Mouse (Mus musculus): ENCODE data around the gene Alg9. TPM values are rescaled to one million over a fixed set of nuclear protein-coding genes. Genes with fewer than 3 reads are reported as not detected.

The Alg9 gene
- polyA plus RNA-seq, 1 experiment from 2014 or later, result 41.6 TPM

- ATAC-seq (replicated peaks; ENCODE audit: insufficient number of reproducible peaks, low FRiP score, low TSS enrichment, low read depth), result no peak
- H3K27ac ChIP-seq (replicated peaks; ENCODE audit: low read depth, low read length), result no peak overlapping the region
- 89% methylated on average over 3 of the region's 3 CpGs for WGBS
- no peak overlapping the region for H3K4me3 ChIP-seq (ENCODE audit: low read depth, low read length)
- no peak overlapping the region for H3K9ac ChIP-seq (replicated peaks; ENCODE audit: low read length)
- no peaks in the 10 kb centered on the region for H3K27me3 ChIP-seq (ENCODE audit: control insufficient read depth, insufficient read depth, low read length)
- H3K4me1 ChIP-seq (ENCODE audit: control insufficient read depth, insufficient read depth, low read length), result no peaks in the 10 kb centered on the region
- no peak for DNase-seq (ENCODE audit: low spot score)
- no peaks in the 10 kb centered on the region for H3K9me3 ChIP-seq (replicated peaks; ENCODE audit: control insufficient read depth, low read length)
- peaks cover 3% of the 10 kb centered on the region for H3K36me3 ChIP-seq (replicated peaks; ENCODE audit: control insufficient read depth, insufficient read depth, low read depth, low read length)
- no peak overlapping the region for H3K4me2 ChIP-seq (ENCODE audit: low read depth, low read length)
These were observed 20.4 kb downstream of the Alg9 start for GRCm38 (mm10) chr9:50795266-50795665.

GRCm38 (mm10) chr9:50796776-50797175 lies 22.0 kb downstream of the Alg9 start:
- H3K27ac ChIP-seq (replicated peaks; ENCODE audit: low read depth, low read length), result no peak overlapping the region
- 89% methylated on average over 8 of the region's 8 CpGs for WGBS

GRCm38 (mm10) chr9:50797641-50798040 lies 22.8 kb downstream of the Alg9 start:
- Histone ChIP-seq H3K4me1 (ENCODE audit: control insufficient read depth, insufficient read depth, low read length) (no peaks in the 10 kb centered on the region), H3K27ac (replicated peaks; ENCODE audit: low read depth, low read length) (no peak overlapping the region), H3K9ac (replicated peaks; ENCODE audit: low read length) (no peak overlapping the region), H3K9me3 (replicated peaks; ENCODE audit: control insufficient read depth, low read length) (no peaks in the 10 kb centered on the region), H3K4me3 (ENCODE audit: low read depth, low read length) (no peak overlapping the region), H3K4me2 (ENCODE audit: low read depth, low read length) (no peak overlapping the region), H3K36me3 (replicated peaks; ENCODE audit: control insufficient read depth, insufficient read depth, low read depth, low read length) (peaks cover 2% of the 10 kb centered on the region), H3K27me3 (ENCODE audit: control insufficient read depth, insufficient read depth, low read length) (no peaks in the 10 kb centered on the region)
- no peak for DNase-seq (ENCODE audit: low spot score)
- no peak for ATAC-seq (replicated peaks; ENCODE audit: insufficient number of reproducible peaks, low FRiP score, low TSS enrichment, low read depth)
- WGBS, result 91% methylated on average over 7 of the region's 7 CpGs

More at GRCm38 (mm10) chr9:50796776-50797175, 22.0 kb downstream of the Alg9 start:
- ATAC-seq (replicated peaks; ENCODE audit: insufficient number of reproducible peaks, low FRiP score, low TSS enrichment, low read depth) (no peak), DNase-seq (ENCODE audit: low spot score) (no peak)
- H3K9ac ChIP-seq (replicated peaks; ENCODE audit: low read length), result no peak overlapping the region
- H3K4me3 ChIP-seq (ENCODE audit: low read depth, low read length), result no peak overlapping the region
- H3K27me3 ChIP-seq (ENCODE audit: control insufficient read depth, insufficient read depth, low read length), result no peaks in the 10 kb centered on the region
- no peaks in the 10 kb centered on the region for H3K4me1 ChIP-seq (ENCODE audit: control insufficient read depth, insufficient read depth, low read length)
- H3K9me3 ChIP-seq (replicated peaks; ENCODE audit: control insufficient read depth, low read length), result no peaks in the 10 kb centered on the region
- no peak overlapping the region for H3K4me2 ChIP-seq (ENCODE audit: low read depth, low read length)
- peaks cover 3% of the 10 kb centered on the region for H3K36me3 ChIP-seq (replicated peaks; ENCODE audit: control insufficient read depth, insufficient read depth, low read depth, low read length)

- Histone ChIP-seq H3K4me3 (ENCODE audit: low read depth, low read length) (no peak overlapping the region), H3K27ac (replicated peaks; ENCODE audit: low read depth, low read length) (no peak overlapping the region), H3K36me3 (replicated peaks; ENCODE audit: control insufficient read depth, insufficient read depth, low read depth, low read length) (no peaks in the 10 kb centered on the region), H3K9ac (replicated peaks; ENCODE audit: low read length) (no peak overlapping the region), H3K27me3 (ENCODE audit: control insufficient read depth, insufficient read depth, low read length) (no peaks in the 10 kb centered on the region), H3K4me1 (ENCODE audit: control insufficient read depth, insufficient read depth, low read length) (no peaks in the 10 kb centered on the region), H3K4me2 (ENCODE audit: low read depth, low read length) (no peak overlapping the region), H3K9me3 (replicated peaks; ENCODE audit: control insufficient read depth, low read length) (no peaks in the 10 kb centered on the region)
- no peak for DNase-seq (ENCODE audit: low spot score)
- WGBS, result 86% methylated on average over 5 of the region's 5 CpGs
- no peak for ATAC-seq (replicated peaks; ENCODE audit: insufficient number of reproducible peaks, low FRiP score, low TSS enrichment, low read depth)
These were observed 23.5 kb downstream of the Alg9 start for GRCm38 (mm10) chr9:50798368-50798767.

DNA sequence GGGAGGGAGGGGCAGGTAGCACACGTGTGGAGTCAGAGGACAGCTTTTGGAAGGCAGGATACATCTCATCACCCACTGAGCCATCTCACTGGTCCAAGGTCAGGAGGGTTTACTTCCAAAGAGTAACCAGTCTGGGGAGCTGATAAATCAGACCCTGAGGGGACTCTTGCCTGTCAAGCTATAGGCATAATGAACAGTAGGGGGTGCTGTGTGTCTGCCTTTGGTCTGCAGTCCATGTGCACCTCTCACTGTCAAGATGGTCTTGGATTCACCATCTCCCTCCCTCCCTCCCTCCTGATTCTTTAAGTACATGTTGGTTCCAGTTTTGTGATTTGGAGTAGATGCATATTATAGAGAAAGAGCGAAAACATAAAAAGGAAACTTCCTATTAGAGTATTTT lies 26.2 kb downstream of the Alg9 start:
- WGBS, result 55% methylated on average over 2 of the region's 2 CpGs

GRCm38 (mm10) chr9:50803055-50803671 lies 28.3 kb downstream of the Alg9 start:
- Histone ChIP-seq H3K36me3 (replicated peaks; ENCODE audit: control insufficient read depth, insufficient read depth, low read depth, low read length) (no peaks in the 10 kb centered on the region; the same call in 1 of the 2 replicates), H3K9me3 (replicated peaks; ENCODE audit: control insufficient read depth, low read length) (no peaks in the 10 kb centered on the region), H3K4me2 (ENCODE audit: low read depth, low read length) (no peak overlapping the region), H3K4me1 (ENCODE audit: control insufficient read depth, insufficient read depth, low read length) (no peaks in the 10 kb centered on the region), H3K4me3 (ENCODE audit: low read depth, low read length) (no peak overlapping the region), H3K9ac (replicated peaks; ENCODE audit: low read length) (no peak overlapping the region), H3K27ac (replicated peaks; ENCODE audit: low read depth, low read length) (no peak overlapping the region), H3K27me3 (ENCODE audit: control insufficient read depth, insufficient read depth, low read length) (no peaks in the 10 kb centered on the region)
- DNase-seq (ENCODE audit: low spot score), result no peak
- ATAC-seq (replicated peaks; ENCODE audit: insufficient number of reproducible peaks, low FRiP score, low TSS enrichment, low read depth), result 0 out of 2 replicates have a peak, but pooled peaks have one; percentile 48
- WGBS, result 91% methylated on average over 7 of the region's 7 CpGs

More for the DNA sequence above, 26.2 kb downstream of the Alg9 start:
- ATAC-seq (replicated peaks; ENCODE audit: insufficient number of reproducible peaks, low FRiP score, low TSS enrichment, low read depth) (no peak), DNase-seq (ENCODE audit: low spot score) (peak; percentile 66)
- Histone ChIP-seq H3K4me1 (ENCODE audit: control insufficient read depth, insufficient read depth, low read length) (no peaks in the 10 kb centered on the region), H3K36me3 (replicated peaks; ENCODE audit: control insufficient read depth, insufficient read depth, low read depth, low read length) (no peaks in the 10 kb centered on the region; the same call in 1 of the 2 replicates), H3K27ac (replicated peaks; ENCODE audit: low read depth, low read length) (no peak overlapping the region), H3K9ac (replicated peaks; ENCODE audit: low read length) (no peak overlapping the region), H3K4me2 (ENCODE audit: low read depth, low read length) (no peak overlapping the region), H3K27me3 (ENCODE audit: control insufficient read depth, insufficient read depth, low read length) (no peaks in the 10 kb centered on the region), H3K9me3 (replicated peaks; ENCODE audit: control insufficient read depth, low read length) (no peaks in the 10 kb centered on the region), H3K4me3 (ENCODE audit: low read depth, low read length) (no peak overlapping the region)

- Histone ChIP-seq H3K36me3 (replicated peaks; ENCODE audit: control insufficient read depth, insufficient read depth, low read depth, low read length) (peaks cover 2% of the 10 kb centered on the region), H3K4me2 (ENCODE audit: low read depth, low read length) (no peak overlapping the region), H3K27me3 (ENCODE audit: control insufficient read depth, insufficient read depth, low read length) (no peaks in the 10 kb centered on the region), H3K9me3 (replicated peaks; ENCODE audit: control insufficient read depth, low read length) (no peaks in the 10 kb centered on the region), H3K4me3 (ENCODE audit: low read depth, low read length) (no peak overlapping the region), H3K4me1 (ENCODE audit: control insufficient read depth, insufficient read depth, low read length) (no peaks in the 10 kb centered on the region), H3K27ac (replicated peaks; ENCODE audit: low read depth, low read length) (no peak overlapping the region), H3K9ac (replicated peaks; ENCODE audit: low read length) (no peak overlapping the region)
- WGBS, result 83% methylated on average over 6 of the region's 6 CpGs
- no peak for ATAC-seq (replicated peaks; ENCODE audit: insufficient number of reproducible peaks, low FRiP score, low TSS enrichment, low read depth)
- no peak for DNase-seq (ENCODE audit: low spot score)
These were observed 33.7 kb downstream of the Alg9 start for GRCm38 (mm10) chr9:50808471-50808870.

- no peaks in the 10 kb centered on the region for H3K27me3 ChIP-seq (ENCODE audit: control insufficient read depth, insufficient read depth, low read length)
- no peak for ATAC-seq (replicated peaks; ENCODE audit: insufficient number of reproducible peaks, low FRiP score, low TSS enrichment, low read depth)
- WGBS, result 89% methylated on average over 13 of the region's 13 CpGs
These were observed 34.3 kb downstream of the Alg9 start for GRCm38 (mm10) chr9:50809146-50809545.

More at GRCm38 (mm10) chr9:50809146-50809545, 34.3 kb downstream of the Alg9 start:
- Histone ChIP-seq H3K4me1 (ENCODE audit: control insufficient read depth, insufficient read depth, low read length) (no peaks in the 10 kb centered on the region), H3K4me2 (ENCODE audit: low read depth, low read length) (no peak overlapping the region), H3K27ac (replicated peaks; ENCODE audit: low read depth, low read length) (no peak overlapping the region), H3K9ac (replicated peaks; ENCODE audit: low read length) (no peak overlapping the region), H3K4me3 (ENCODE audit: low read depth, low read length) (no peak overlapping the region), H3K9me3 (replicated peaks; ENCODE audit: control insufficient read depth, low read length) (no peaks in the 10 kb centered on the region), H3K36me3 (replicated peaks; ENCODE audit: control insufficient read depth, insufficient read depth, low read depth, low read length) (peaks cover 2% of the 10 kb centered on the region)
- DNase-seq (ENCODE audit: low spot score), result no peak

All from embryonic facial prominence, embryonic 11.5 days (tissue).